Mouse (Mus musculus) stomach, embryonic 16.5 days (tissue): ENCODE results near the gene Gnb1l. TPM values are rescaled to one million over a fixed set of nuclear protein-coding genes. Genes with fewer than 3 reads are reported as not detected.

Experiments used
- ATAC-seq: fragments of 200-750 bp; cut with Nextera tagmentation; 2 replicates; pipeline ENCODE4 v1.8.0; 2017; ENCODE audit warnings: moderate number of reproducible peaks, moderate TSS enrichment; ENCODE audit not compliant: insufficient read depth, low FRiP score
- H3K27ac ChIP-seq: fragments of 300-500 bp; sonication (generic); 2 replicates; pipeline ENCODE4 v1.5.1; 2014; ENCODE audit warnings: low read length
- H3K27me3 ChIP-seq: fragments of 300-500 bp; sonication (generic); 2 replicates; pipeline ENCODE4 v1.6.1; 2014; ENCODE audit warnings: low read length, control low read depth, mixed read lengths; ENCODE audit not compliant: control insufficient read depth, insufficient read depth
- H3K36me3 ChIP-seq: fragments of 300-500 bp; sonication (generic); 2 replicates; pipeline ENCODE4 v1.6.1; 2014; ENCODE audit warnings: low read length; ENCODE audit not compliant: control insufficient read depth, insufficient read depth
- H3K4me1 ChIP-seq: fragments of 300-500 bp; sonication (generic); 2 replicates; pipeline ENCODE4 v1.6.1; 2014; ENCODE audit warnings: low read length, control low read depth, mixed read lengths; ENCODE audit not compliant: control insufficient read depth, insufficient read depth
- H3K4me2 ChIP-seq: fragments of 300-500 bp; sonication (generic); 2 replicates; pipeline ENCODE4 v1.6.1; 2014; ENCODE audit warnings: low read depth, low read length, mixed read lengths
- H3K4me3 ChIP-seq: fragments of 300-500 bp; sonication (generic); replicated peaks from 2 replicates; pipeline ENCODE4 v1.5.1; 2014; ENCODE audit warnings: mild to moderate bottlenecking, low read length
- H3K9ac ChIP-seq: fragments of 300-500 bp; sonication (generic); 2 replicates; pipeline ENCODE4 v1.6.1; 2014; ENCODE audit warnings: low read length
- H3K9me3 ChIP-seq: fragments of 300-500 bp; sonication (generic); replicated peaks from 2 replicates; pipeline ENCODE4 v1.6.1; 2016; ENCODE audit warnings: low read length, control low read depth; ENCODE audit not compliant: control insufficient read depth
- WGBS: fragments of 180-500 bp; shearing (Covaris S2); extraction: QIAGEN DNeasy Blood & Tissue Kit; methylation state at CpG from one replicate; pipeline ENCODE4 v1.1.7; 2014; 5-methylcytosine and 5-hydroxymethylcytosine counted together
- polyA plus RNA-seq: library from polyadenylated mRNA; unstranded; fragments of >200 nt; fragmentation: Nextera tagmentation; extraction: Ambion mirVana; gene quantifications from 2 replicates; pipeline ENCODE4 v1.2.1, GENCODE M21; 2015

Gene Gnb1l
- polyA plus RNA-seq, 1 experiment from 2014 or later: 11.9 TPM

DNA sequence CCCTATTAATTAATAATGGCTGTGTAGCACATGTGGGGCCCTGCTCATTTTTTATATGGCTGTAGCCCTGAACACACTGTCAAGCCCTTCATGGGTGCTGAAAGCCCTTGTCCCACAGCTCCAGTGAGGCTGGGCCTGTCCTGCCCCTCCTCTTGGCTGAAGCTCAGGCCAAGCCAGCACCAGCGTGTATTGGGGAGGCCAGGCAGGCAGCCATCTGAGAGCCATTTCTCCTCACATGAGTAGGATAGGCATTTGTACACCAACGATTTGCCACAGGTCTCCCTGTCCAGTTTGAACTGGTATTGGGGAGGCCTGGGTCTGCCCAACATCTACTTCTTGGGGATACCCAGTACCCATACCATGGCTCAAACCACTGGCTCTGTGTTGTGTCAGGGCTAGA is 24.5 kb upstream of the Gnb1l start:
- Histone ChIP-seq H3K4me2 (no peak overlapping the region), H3K4me3 (no peak overlapping the region), H3K4me1 (no peaks in the 10 kb centered on the region), H3K27me3 (no peaks in the 10 kb centered on the region), H3K36me3 (no peaks in the 10 kb centered on the region), H3K9me3 (no peaks in the 10 kb centered on the region), H3K9ac (no peak overlapping the region), H3K27ac (no peak overlapping the region)
- ATAC-seq: no peak
- WGBS: 77% methylated on average over 2 of the region's 2 CpGs

DNA sequence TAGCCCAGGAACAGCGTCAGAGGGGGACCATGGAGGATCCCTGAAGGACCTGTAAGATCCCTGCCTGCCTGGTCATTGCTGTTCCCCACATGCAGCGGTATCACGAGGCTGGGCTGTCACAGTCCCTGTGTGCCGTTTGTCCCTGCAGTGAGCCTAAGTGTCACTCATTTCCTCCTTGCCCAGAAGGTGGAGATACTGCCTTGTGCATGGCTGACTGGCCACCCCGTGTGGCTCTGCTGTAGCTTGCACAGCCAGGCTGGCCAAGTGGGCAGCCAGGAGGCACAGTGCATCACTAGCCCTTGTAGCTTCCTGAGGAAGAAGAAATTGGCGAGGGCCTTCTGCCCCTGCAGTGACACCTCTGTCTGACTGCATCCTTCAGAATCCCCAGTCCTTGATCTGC is 20.5 kb upstream of the Gnb1l start:
- Histone ChIP-seq H3K27ac (no peak overlapping the region), H3K36me3 (no peaks in the 10 kb centered on the region), H3K27me3 (no peaks in the 10 kb centered on the region), H3K4me3 (no peak overlapping the region), H3K4me1 (no peaks in the 10 kb centered on the region), H3K4me2 (no peak overlapping the region), H3K9ac (no peak overlapping the region), H3K9me3 (no peaks in the 10 kb centered on the region)
- 71% methylated on average over 6 of the region's 6 CpGs for WGBS
- ATAC-seq: no peak

DNA sequence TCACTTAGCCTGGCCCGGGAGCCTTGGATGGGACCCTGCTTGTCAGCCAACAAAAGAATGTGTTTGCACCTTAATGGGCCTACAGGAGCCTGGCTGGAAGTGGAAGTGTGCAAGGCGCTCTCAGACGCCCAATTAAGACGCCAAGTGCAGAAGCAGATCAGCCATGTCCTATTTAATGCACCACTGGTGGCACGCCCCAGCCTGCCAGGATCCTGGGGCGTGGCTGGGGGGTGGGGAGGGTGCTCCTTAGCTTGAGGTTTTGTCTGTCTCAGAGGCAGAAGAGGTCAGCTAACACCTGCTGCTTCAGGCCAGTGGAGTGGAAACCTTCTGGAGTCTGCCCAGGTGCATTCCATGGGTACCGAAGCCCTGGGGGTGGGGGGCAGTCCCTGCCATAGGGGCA is 18.8 kb upstream of the Gnb1l start:
- H3K27ac ChIP-seq: no peak overlapping the region
- no peaks in the 10 kb centered on the region for H3K9me3 ChIP-seq
- H3K4me1 ChIP-seq: no peaks in the 10 kb centered on the region
- ATAC-seq: no peak
- WGBS: 40% methylated on average over 7 of the region's 7 CpGs
- H3K4me2 ChIP-seq: no peak overlapping the region
- H3K27me3 ChIP-seq: no peaks in the 10 kb centered on the region
- H3K4me3 ChIP-seq: no peak overlapping the region
- no peak overlapping the region for H3K9ac ChIP-seq
- H3K36me3 ChIP-seq: no peaks in the 10 kb centered on the region

DNA sequence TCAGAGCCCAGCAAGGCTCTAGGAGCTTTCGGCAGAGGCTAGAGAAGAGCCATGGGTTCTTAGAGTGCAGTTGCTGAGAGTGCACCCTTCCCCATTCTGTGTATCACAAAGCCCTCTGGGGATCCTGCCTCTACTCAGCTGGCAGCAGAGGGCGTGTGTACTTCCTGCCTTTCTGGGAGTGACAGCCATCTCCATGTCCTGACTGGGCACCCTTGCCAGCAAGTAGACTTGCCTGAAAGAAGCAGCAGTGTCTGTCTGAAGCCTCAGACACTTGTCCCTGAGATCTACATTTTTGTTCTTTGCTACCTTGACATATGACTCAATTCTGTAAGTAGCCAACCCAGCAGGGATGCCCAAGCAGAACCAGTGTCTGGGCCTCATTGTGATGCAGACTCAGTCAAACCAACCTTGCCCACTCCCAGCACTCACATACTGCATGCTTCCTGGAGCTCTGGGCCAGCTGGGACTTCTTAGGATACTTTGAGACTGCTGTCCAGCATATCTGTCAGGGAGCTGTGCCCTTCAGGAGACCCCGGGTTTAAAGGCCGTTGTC is 17.5 kb upstream of the Gnb1l start:
- H3K4me1 ChIP-seq: no peaks in the 10 kb centered on the region
- no peaks in the 10 kb centered on the region for H3K27me3 ChIP-seq
- no peak for ATAC-seq
- H3K4me2 ChIP-seq: no peak overlapping the region
- no peak overlapping the region for H3K4me3 ChIP-seq
- H3K9me3 ChIP-seq: no peaks in the 10 kb centered on the region
- H3K27ac ChIP-seq: no peak overlapping the region
- WGBS: 65% methylated on average over 4 of the region's 4 CpGs
- no peaks in the 10 kb centered on the region for H3K36me3 ChIP-seq
- H3K9ac ChIP-seq: no peak overlapping the region

DNA sequence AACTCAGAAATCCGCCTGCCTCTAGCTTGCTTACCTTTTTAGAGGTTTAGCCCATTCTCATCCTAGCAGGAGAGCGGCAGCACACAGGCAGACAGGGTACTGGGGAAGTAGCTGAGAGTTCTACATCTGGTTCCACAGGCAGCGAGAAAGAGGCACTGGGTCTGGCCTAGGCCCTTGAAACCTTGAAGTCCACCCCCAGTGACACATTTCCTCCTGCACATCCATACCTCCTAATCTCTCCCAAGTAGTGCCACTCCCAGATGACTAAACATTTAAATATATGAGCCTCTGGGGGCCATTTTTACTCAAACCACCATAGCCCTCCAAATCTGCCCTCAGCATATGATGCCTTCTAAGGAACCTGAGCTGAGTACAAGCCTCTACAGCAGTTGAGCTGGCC is 16.1 kb upstream of the Gnb1l start:
- Histone ChIP-seq H3K27me3 (no peaks in the 10 kb centered on the region), H3K4me2 (no peak overlapping the region), H3K4me1 (no peaks in the 10 kb centered on the region), H3K27ac (no peak overlapping the region), H3K4me3 (no peak overlapping the region), H3K36me3 (no peaks in the 10 kb centered on the region), H3K9me3 (no peaks in the 10 kb centered on the region), H3K9ac (no peak overlapping the region)
- WGBS: 92% methylated on average over 3 of the region's 3 CpGs
- no peak for ATAC-seq

DNA sequence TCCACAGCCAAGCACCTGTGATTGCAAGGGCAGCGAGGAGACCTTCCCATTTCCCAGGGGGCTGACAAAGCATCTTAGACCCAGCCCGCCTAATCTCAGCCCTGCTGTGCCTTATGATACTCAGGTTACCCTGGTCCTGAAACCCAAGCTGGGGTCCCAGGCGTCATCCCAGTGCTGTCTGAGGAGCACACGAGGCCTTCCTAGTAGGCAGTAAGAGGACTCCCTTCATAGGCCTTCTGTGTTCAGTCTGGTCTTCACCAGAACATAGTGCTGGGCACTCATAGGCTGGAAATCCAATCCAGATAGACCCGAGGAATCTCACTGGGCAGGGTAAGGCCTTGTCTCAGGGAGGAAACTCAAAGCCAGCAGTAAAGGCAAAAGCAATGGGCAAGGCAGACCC is 14.7 kb upstream of the Gnb1l start:
- Histone ChIP-seq H3K9ac (no peak overlapping the region), H3K27me3 (no peaks in the 10 kb centered on the region), H3K27ac (no peak overlapping the region), H3K4me3 (no peak overlapping the region), H3K9me3 (no peaks in the 10 kb centered on the region), H3K4me2 (no peak overlapping the region), H3K36me3 (no peaks in the 10 kb centered on the region), H3K4me1 (no peaks in the 10 kb centered on the region)
- no peak for ATAC-seq
- 70% methylated on average over 5 of the region's 5 CpGs for WGBS

DNA sequence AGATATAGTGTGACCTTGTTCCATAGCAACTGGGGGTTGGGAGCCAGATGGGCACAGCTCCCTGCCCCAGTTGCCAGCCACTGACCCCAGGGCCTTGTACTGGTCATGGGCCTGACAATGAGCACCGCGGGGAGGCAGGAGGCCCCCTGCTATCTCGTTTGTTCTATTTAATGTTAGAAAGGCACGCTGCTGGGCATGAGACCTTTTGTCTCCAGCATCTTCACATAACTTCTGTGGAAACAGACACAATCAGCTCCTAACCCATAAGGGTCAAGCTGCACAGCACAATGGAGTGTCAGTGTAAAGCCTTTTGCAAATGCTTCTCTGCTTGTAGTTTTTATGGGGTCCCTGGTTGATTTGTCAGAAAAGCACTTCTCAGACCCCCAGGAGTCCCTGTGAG is 14.1 kb upstream of the Gnb1l start:
- H3K27ac ChIP-seq: no peak overlapping the region
- H3K9me3 ChIP-seq: no peaks in the 10 kb centered on the region
- H3K36me3 ChIP-seq: no peaks in the 10 kb centered on the region
- H3K4me2 ChIP-seq: no peak overlapping the region
- no peak for ATAC-seq
- no peak overlapping the region for H3K9ac ChIP-seq
- H3K27me3 ChIP-seq: no peaks in the 10 kb centered on the region
- H3K4me1 ChIP-seq: no peaks in the 10 kb centered on the region
- H3K4me3 ChIP-seq: no peak overlapping the region
- 37% methylated on average over 4 of the region's 4 CpGs for WGBS

DNA sequence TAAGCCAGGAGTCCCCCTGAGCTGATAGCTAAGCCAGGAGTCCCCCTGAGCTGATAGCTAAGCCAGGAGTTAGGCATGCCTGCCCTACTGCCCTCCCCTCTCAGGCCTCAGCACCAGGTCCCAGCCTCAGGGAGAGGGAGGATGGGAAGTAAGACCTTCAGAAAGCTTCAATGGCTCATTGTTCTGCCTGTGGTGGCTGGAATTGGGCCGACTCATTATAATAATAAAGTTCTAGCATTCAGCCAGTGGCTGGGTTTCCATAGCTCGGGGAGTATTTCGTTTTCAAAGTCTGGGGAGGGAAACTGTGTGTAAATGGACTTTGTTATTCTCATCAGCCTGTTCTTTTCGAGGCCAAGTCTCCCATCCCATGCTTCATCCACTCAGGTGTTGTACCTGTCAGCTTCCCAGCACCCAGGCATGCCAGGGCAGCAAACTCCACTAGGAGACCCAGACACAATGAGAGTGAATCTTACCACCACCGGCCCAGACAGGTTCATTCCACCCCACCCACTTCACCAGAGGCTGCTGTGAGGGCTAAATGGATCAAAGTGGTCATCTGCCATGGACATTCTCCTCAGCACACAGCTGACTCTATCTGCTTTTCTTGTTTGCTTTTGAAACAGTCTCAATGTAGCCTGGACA is 13.6 kb upstream of the Gnb1l start:
- H3K9ac ChIP-seq: no peak overlapping the region
- WGBS: 66% methylated on average over 5 of the region's 5 CpGs
- no peaks in the 10 kb centered on the region for H3K27me3 ChIP-seq
- H3K9me3 ChIP-seq: no peaks in the 10 kb centered on the region
- no peak overlapping the region for H3K4me3 ChIP-seq
- no peak overlapping the region for H3K4me2 ChIP-seq
- ATAC-seq: no peak
- no peaks in the 10 kb centered on the region for H3K4me1 ChIP-seq
- H3K36me3 ChIP-seq: no peaks in the 10 kb centered on the region
- H3K27ac ChIP-seq: no peak overlapping the region

DNA sequence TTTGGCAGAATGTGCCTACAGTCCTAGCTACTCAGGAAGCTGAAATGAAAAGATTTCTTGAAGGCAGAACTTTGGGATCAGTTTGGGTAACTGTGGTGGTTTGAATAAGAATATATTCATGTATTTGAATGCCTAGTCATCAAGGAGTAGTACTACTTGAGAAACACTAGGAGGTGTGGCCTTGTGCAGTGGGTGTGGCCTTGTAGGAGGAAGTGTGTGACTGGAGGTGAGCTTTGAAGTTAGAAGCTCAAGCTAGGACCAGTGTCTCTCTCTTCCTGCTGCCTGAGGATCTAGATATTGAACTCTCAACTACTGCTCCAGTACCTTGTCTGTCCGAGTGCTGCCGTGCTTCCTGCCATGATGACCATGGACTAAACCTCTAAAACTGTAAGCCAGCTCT is 12.4 kb upstream of the Gnb1l start:
- ATAC-seq: no peak
- no peak overlapping the region for H3K4me2 ChIP-seq
- H3K4me1 ChIP-seq: no peaks in the 10 kb centered on the region
- H3K27ac ChIP-seq: no peak overlapping the region
- WGBS: 94% methylated on average over 2 of the region's 2 CpGs
- H3K36me3 ChIP-seq: no peaks in the 10 kb centered on the region
- H3K9ac ChIP-seq: no peak overlapping the region
- H3K27me3 ChIP-seq: no peaks in the 10 kb centered on the region
- no peaks in the 10 kb centered on the region for H3K9me3 ChIP-seq
- H3K4me3 ChIP-seq: no peak overlapping the region
